Mouse (Mus musculus): ENCODE results near the gene Rhcg.

GRCm38 (mm10) chr7:79647233-79647632, 29.8 kb upstream of the Rhcg start:
- TF ChIP-seq CTCF (conservative IDR thresholded peaks at IDR 0.05; ENCODE audit: insufficient read depth, insufficient read length, low read depth, low read length), result no peak
- no peak for TF ChIP-seq POLR2A (IDR thresholded peaks at IDR 0.05; ENCODE audit: low read depth, low read length)

Measured in kidney, adult 2 months (tissue).